Mouse (Mus musculus) stomach, embryonic 16.5 days (tissue): ENCODE measurements around the gene Afap1. TPM values are rescaled to one million over a fixed set of nuclear protein-coding genes. Genes with fewer than 3 reads are reported as not detected.

ENCODE experiments used
- ATAC-seq: fragments of 200-750 bp; cut with Nextera tagmentation; 2 replicates; pipeline ENCODE4 v1.8.0; 2017; ENCODE audit warnings: moderate number of reproducible peaks, moderate TSS enrichment; ENCODE audit not compliant: insufficient read depth, low FRiP score
- H3K27ac ChIP-seq: fragments of 300-500 bp; sonication (generic); 2 replicates; pipeline ENCODE4 v1.5.1; 2014; ENCODE audit warnings: low read length
- H3K27me3 ChIP-seq: fragments of 300-500 bp; sonication (generic); 2 replicates; pipeline ENCODE4 v1.6.1; 2014; ENCODE audit warnings: low read length, control low read depth, mixed read lengths; ENCODE audit not compliant: control insufficient read depth, insufficient read depth
- H3K36me3 ChIP-seq: fragments of 300-500 bp; sonication (generic); 2 replicates; pipeline ENCODE4 v1.6.1; 2014; ENCODE audit warnings: low read length; ENCODE audit not compliant: control insufficient read depth, insufficient read depth
- H3K4me1 ChIP-seq: fragments of 300-500 bp; sonication (generic); 2 replicates; pipeline ENCODE4 v1.6.1; 2014; ENCODE audit warnings: low read length, control low read depth, mixed read lengths; ENCODE audit not compliant: control insufficient read depth, insufficient read depth
- H3K4me2 ChIP-seq: fragments of 300-500 bp; sonication (generic); 2 replicates; pipeline ENCODE4 v1.6.1; 2014; ENCODE audit warnings: low read depth, low read length, mixed read lengths
- H3K4me3 ChIP-seq: fragments of 300-500 bp; sonication (generic); replicated peaks from 2 replicates; pipeline ENCODE4 v1.5.1; 2014; ENCODE audit warnings: mild to moderate bottlenecking, low read length
- H3K9ac ChIP-seq: fragments of 300-500 bp; sonication (generic); 2 replicates; pipeline ENCODE4 v1.6.1; 2014; ENCODE audit warnings: low read length
- H3K9me3 ChIP-seq: fragments of 300-500 bp; sonication (generic); replicated peaks from 2 replicates; pipeline ENCODE4 v1.6.1; 2016; ENCODE audit warnings: low read length, control low read depth; ENCODE audit not compliant: control insufficient read depth
- WGBS: fragments of 180-500 bp; shearing (Covaris S2); extraction: QIAGEN DNeasy Blood & Tissue Kit; methylation state at CpG from one replicate; pipeline ENCODE4 v1.1.7; 2014; 5-methylcytosine and 5-hydroxymethylcytosine counted together
- polyA plus RNA-seq: library from polyadenylated mRNA; unstranded; fragments of >200 nt; fragmentation: Nextera tagmentation; extraction: Ambion mirVana; gene quantifications from 2 replicates; pipeline ENCODE4 v1.2.1, GENCODE M21; 2015

Gene Afap1
- 19.2 and 20.4 TPM in 2 replicates for polyA plus RNA-seq

DNA sequence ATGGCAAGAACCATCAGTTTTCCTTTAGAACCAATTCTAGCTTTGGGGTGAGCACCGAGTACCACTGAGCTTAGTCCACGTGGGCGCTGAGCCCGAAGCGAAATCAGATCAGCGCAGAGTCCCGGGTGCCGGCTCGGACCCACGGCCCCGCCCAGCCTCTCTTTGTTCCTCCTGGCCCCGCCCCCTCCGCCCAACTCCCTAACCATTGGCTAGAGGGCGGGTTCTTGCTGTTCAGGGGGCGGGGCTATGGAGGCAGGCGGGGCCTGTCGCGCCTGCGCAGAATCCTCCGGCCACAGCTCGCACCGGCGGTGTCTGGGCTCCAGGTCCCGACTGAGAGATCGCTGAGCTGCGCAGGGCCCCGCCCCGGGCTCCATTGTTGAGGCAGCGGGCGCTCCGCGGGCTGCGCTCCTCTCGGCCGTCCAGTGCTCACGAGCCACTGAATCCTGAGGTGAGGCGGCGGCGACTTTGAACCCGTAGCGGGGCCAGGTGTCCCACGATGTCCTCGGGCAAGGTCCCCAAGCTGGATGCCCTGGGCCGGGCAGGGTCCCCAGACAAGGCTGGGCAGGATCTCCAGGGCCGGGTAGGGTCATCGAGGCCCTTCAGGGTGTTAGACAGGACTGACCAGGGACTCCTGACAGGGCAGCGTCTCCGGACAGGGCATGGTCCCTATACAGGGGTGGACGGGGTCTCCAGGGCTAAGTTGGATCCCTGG, at the start of gene Afap1:
Afap1 (plus strand) TSS at position 227 of the 712 bp plus-strand sequence.
- no peaks in the 10 kb centered on the region for H3K36me3 ChIP-seq
- WGBS: under 1% methylated on average over 49 of the region's 49 CpGs

DNA sequence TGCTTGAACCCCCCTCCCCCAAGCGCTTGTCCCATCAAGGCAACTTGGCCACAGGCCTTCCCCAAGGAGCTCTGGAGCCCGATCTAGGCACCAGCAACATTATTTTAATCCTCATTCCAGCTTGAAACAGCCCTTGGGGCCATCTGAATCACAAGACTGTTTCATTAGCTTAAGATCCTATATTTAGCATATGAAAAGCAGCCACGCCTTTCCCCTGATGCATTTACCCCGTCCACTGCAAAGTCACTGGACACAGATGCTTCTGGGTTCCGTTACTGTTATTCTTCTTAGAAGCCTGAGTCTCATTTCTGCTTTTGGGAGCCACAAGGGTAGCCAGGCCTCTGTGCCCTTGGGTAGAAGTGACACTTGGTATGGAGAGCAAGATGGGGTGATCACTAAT, 41.6 kb upstream of the Afap1 start:
- H3K4me2 ChIP-seq: no peak overlapping the region
- H3K27me3 ChIP-seq: no peaks in the 10 kb centered on the region
- no peak overlapping the region for H3K4me3 ChIP-seq
- H3K4me1 ChIP-seq: no peaks in the 10 kb centered on the region
- no peak overlapping the region for H3K9ac ChIP-seq
- no peak for ATAC-seq
- no peak overlapping the region for H3K27ac ChIP-seq
- no peaks in the 10 kb centered on the region for H3K36me3 ChIP-seq
- 71% methylated on average over 5 of the region's 5 CpGs for WGBS
- H3K9me3 ChIP-seq: no peaks in the 10 kb centered on the region

More for the DNA sequence above, at the start of gene Afap1:
- Histone ChIP-seq H3K4me1 (peaks cover 14% of the 10 kb centered on the region), H3K27ac (peak within 1 kb of the TSS; percentile 84), H3K9ac (peak within 1 kb of the TSS; percentile 96), H3K27me3 (no peaks in the 10 kb centered on the region), H3K9me3 (no peaks in the 10 kb centered on the region), H3K4me3 (peak within 1 kb of the TSS; percentile 81), H3K4me2 (peak within 1 kb of the TSS; percentile 80)
- peak; percentile 96 for ATAC-seq

DNA sequence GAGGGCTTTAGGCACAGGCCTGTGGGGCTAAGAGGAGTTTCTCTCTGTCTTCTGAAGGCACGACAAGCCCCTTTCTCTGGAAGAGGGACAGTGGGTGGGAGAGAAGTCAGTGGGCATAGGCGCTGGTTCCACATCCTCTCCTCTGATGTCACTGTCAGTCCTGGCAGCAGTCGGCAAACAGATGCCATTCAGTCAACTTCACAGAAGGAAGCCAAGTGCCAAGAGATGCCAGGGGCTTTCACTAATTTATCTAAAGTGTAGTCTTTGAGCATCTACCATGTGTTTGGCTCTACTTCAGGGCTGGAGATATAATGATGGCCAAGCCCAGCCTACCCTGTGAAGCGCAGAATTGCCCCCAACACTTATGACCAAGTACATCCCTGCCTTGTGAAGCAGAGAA, 39.7 kb upstream of the Afap1 start:
- 93% methylated on average over 4 of the region's 4 CpGs for WGBS
- ATAC-seq: no peak

DNA sequence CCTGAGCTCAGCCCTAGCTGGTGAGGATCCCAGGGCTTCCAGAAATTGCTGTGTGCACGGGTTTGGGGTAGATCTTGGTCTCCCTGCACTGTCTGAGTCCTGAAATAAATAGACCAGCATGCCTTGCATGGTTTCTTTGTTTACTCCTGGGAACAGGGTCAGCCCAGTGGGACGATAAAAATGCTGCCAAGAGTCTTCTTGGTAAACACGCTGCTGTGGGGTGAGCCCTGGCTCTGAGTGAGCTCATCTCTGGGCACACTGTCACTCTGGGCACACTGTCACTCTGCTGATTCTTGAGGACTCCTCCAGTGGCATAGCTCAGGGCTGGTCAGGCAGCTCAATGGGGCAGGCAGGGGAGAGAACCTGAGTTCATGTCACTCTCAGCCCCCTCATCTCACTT, 36.9 kb upstream of the Afap1 start:
- Histone ChIP-seq H3K9ac (no peak overlapping the region), H3K4me2 (no peak overlapping the region), H3K4me1 (no peaks in the 10 kb centered on the region), H3K27ac (no peak overlapping the region), H3K9me3 (no peaks in the 10 kb centered on the region), H3K27me3 (no peaks in the 10 kb centered on the region), H3K4me3 (no peak overlapping the region), H3K36me3 (no peaks in the 10 kb centered on the region)
- WGBS: 27% methylated on average over 3 of the region's 3 CpGs
- no peak for ATAC-seq

More for the DNA sequence above, 39.7 kb upstream of the Afap1 start:
- H3K27ac ChIP-seq: no peak overlapping the region
- no peaks in the 10 kb centered on the region for H3K4me1 ChIP-seq
- H3K4me2 ChIP-seq: no peak overlapping the region
- H3K4me3 ChIP-seq: no peak overlapping the region
- H3K9me3 ChIP-seq: no peaks in the 10 kb centered on the region
- H3K27me3 ChIP-seq: no peaks in the 10 kb centered on the region
- no peak overlapping the region for H3K9ac ChIP-seq
- no peaks in the 10 kb centered on the region for H3K36me3 ChIP-seq

DNA sequence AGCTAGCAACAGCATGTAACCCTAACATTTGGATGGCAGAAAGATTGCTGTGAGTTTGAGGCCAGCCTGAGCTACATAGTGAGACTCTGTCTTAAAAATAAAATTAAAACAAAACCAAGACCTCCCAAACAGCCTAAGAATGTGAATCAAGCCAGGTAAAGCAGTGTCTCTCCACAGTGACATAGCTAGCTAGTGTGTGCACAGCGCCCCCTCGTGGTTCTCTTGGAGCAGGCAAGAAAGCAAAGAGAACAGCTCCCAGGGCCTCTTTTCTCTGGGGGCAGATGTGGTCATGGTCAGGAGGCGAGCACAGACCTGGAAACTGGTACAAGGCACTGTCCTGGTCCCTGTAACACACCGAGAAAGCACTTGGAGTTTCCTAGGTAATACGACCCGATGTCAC, 35.0 kb upstream of the Afap1 start:
- Histone ChIP-seq H3K4me3 (no peak overlapping the region), H3K4me1 (no peaks in the 10 kb centered on the region), H3K4me2 (no peak overlapping the region), H3K27ac (no peak overlapping the region), H3K36me3 (no peaks in the 10 kb centered on the region), H3K9me3 (no peaks in the 10 kb centered on the region), H3K27me3 (no peaks in the 10 kb centered on the region), H3K9ac (no peak overlapping the region)
- no peak for ATAC-seq
- 17% methylated on average over 6 of the region's 6 CpGs for WGBS

DNA sequence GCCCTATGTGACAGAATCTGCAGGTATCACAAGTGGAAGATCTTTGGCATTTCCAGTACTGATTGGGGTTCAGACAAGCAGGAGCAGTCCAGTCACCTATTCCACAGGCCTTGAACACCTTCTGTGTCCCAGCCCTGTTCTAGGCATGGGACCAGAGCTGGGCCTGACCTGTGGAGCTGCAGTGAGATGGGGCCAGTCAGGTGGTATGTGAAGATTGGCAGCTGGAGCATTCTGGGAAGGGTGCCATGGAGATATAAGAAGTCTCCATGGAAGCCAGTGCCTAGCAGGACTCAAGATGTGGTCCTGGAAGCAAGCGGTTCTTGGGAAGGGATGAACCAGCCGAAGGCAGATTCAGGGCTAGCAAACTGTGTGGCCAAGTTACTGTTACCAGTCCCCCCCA, 31.7 kb upstream of the Afap1 start:
- no peaks in the 10 kb centered on the region for H3K9me3 ChIP-seq
- no peak overlapping the region for H3K9ac ChIP-seq
- H3K36me3 ChIP-seq: no peaks in the 10 kb centered on the region
- no peaks in the 10 kb centered on the region for H3K27me3 ChIP-seq
- H3K4me3 ChIP-seq: no peak overlapping the region
- 91% methylated on average over 2 of the region's 2 CpGs for WGBS
- no peak overlapping the region for H3K4me2 ChIP-seq
- H3K27ac ChIP-seq: no peak overlapping the region
- H3K4me1 ChIP-seq: no peaks in the 10 kb centered on the region
- ATAC-seq: no peak

DNA sequence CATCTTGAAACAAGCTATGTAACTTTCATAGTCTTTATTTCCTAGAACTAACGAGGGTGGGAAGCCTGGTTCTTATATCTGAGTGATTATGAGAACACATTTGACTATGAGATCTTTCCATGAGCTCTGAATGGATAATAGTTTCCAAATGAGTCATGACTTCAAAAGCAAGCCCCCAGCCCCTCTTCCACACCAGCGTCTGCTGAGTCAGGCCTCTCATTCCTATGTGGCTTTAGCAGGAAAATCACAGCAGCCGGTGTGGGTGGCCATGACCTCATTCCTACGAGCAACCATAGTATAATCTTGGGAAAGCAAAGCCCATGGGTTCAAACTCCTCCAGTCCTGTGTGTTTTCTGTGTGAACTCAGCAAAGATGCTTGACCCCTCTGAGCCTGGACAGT, 23.1 kb upstream of the Afap1 start:
- Histone ChIP-seq H3K9me3 (no peaks in the 10 kb centered on the region), H3K4me1 (no peaks in the 10 kb centered on the region), H3K4me2 (no peak overlapping the region), H3K36me3 (no peaks in the 10 kb centered on the region), H3K4me3 (no peak overlapping the region), H3K27me3 (no peaks in the 10 kb centered on the region), H3K27ac (no peak overlapping the region), H3K9ac (no peak overlapping the region)
- 66% methylated on average over 4 of the region's 4 CpGs for WGBS
- no peak; the same call in 1 of the 2 replicates for ATAC-seq

DNA sequence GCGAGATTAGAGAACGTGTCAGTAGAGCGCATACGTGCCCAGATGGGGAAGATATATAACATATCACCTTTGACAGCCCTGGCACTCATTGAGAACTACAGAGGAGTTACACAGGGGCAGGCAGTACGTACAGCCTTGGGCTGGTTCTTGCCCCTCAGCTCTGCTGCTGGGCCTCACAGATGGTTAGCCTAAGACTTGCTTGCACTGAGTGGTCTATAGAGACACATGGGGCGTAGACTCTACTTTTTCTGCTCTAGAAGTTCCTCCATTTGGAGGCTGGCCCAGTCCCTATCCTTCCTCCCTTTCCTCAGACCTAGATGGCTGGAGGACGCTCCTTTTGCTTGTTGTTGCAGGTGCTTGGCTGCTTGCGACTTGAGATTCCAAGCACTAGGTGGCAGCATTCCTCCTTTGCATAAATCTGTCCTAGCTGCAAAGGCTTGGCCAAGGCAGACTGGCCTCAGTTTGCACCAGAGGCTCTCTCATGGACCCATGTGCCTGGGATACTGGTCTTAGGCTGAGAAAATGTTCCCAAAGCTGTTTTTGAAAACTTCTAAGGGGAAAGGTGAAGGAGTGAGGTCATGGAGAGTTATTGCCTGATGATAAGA, 22.6 kb upstream of the Afap1 start:
- Histone ChIP-seq H3K9me3 (no peaks in the 10 kb centered on the region), H3K36me3 (no peaks in the 10 kb centered on the region), H3K27ac (no peak overlapping the region), H3K4me2 (no peak overlapping the region), H3K9ac (no peak overlapping the region), H3K4me3 (no peak overlapping the region), H3K4me1 (no peaks in the 10 kb centered on the region), H3K27me3 (no peaks in the 10 kb centered on the region)
- WGBS: 52% methylated on average over 8 of the region's 8 CpGs
- peak; percentile 72; the same call in 1 of the 2 replicates for ATAC-seq

DNA sequence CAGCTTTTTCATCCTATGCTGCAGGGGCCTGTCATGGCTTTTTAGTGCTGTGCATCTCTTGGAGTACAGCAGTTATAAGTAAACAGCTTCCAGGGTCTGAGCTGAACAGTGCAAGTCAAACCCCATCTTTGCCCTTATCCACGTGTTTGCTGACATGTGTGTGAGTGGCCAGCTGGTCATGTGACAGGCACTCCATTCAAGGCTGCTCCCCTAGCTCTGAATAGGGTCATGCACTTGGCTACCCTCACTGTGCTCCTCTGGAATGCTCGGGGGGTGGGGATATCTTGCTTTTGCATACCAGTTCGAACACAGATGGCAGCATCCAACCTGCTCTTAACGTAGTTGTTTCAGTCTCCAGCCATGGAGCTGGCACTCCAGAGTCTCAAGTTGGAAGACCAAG, 19.7 kb upstream of the Afap1 start:
- 23% methylated on average over 4 of the region's 4 CpGs for WGBS
- no peak overlapping the region; the same call in 1 of the 2 replicates for H3K9ac ChIP-seq
- ATAC-seq: no peak

More for the DNA sequence above, 19.7 kb upstream of the Afap1 start:
- Histone ChIP-seq H3K4me2 (no peak overlapping the region), H3K9me3 (no peaks in the 10 kb centered on the region), H3K27me3 (no peaks in the 10 kb centered on the region), H3K27ac (no peak overlapping the region), H3K4me1 (no peaks in the 10 kb centered on the region), H3K36me3 (no peaks in the 10 kb centered on the region), H3K4me3 (no peak overlapping the region)
